Mouse (Mus musculus) layer of hippocampus, postnatal 36 days (tissue): ENCODE data around the gene Slc26a5. TPM values are rescaled to one million over a fixed set of nuclear protein-coding genes. Genes with fewer than 3 reads are reported as not detected.

ENCODE experiments used
- DNase-seq, 2 experiments: peaks; one replicate each; pipeline ENCODE4 v3.0.0; 2022
- total RNA-seq, 2 experiments: library from RNA; stranded (reverse); gene quantifications; 2 replicates each; pipeline ENCODE4 v1.2.3; 2021

The Slc26a5 gene
- total RNA-seq: not detected

DNA sequence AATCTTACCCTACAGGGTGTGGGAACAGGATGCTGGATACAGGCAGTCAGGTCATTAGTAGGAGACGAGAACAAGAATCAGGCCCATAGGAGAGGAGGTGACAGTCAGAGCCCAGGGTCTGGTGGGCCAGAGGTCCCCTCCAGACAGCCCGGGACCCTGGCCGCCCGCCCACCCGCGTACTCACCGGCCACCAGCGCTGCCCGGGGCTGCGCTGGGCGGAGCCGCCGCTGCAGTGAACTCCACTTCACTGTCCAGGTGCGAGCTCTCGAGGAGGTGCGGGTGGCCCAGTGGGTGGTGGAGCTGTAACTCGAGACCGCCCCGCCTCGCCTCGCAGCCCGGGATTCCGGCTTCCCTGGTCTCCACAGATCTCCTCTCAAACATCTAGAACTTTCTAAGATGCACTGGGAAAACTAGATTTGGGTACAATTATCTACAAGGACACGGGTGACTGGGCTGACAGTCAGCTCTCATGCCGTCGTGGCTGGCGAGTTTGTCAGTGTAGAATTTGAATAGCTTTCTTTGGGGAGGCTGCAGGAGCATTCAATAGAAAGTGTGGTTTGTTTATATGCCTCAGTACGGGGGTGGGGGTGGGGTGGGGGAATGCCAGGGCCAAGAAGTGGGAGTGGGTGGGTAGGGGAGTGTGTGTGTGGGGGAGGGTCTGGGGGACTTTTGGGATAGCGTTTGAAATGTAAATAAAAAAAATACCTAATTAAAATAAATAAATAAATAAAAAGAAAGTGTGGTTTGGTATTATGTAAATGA is at the start of gene Slc26a5:
Slc26a5 (minus strand) TSS at position 259 of the 762 bp plus-strand sequence.
- no peak for DNase-seq

DNA sequence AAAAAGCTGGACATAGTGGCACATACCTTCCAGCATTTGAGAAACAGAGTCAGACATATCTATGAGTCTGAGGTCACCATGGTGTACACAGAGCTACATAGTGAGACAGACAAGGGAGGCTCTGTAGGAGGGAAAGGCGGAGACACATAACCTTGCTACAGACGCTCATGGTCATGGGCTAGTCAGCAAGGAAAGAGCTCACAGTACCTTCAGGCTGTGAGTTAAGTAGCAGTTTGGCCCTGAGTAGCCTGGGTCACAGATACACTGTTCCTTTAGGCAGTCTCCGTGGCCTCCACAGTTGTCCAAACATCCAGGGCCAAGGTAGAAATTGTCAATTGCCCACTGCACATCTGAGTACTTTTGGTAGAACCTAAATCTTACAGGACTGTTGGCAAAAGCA is 49.4 kb upstream of the Slc26a5 start:
- no peak for DNase-seq

DNA sequence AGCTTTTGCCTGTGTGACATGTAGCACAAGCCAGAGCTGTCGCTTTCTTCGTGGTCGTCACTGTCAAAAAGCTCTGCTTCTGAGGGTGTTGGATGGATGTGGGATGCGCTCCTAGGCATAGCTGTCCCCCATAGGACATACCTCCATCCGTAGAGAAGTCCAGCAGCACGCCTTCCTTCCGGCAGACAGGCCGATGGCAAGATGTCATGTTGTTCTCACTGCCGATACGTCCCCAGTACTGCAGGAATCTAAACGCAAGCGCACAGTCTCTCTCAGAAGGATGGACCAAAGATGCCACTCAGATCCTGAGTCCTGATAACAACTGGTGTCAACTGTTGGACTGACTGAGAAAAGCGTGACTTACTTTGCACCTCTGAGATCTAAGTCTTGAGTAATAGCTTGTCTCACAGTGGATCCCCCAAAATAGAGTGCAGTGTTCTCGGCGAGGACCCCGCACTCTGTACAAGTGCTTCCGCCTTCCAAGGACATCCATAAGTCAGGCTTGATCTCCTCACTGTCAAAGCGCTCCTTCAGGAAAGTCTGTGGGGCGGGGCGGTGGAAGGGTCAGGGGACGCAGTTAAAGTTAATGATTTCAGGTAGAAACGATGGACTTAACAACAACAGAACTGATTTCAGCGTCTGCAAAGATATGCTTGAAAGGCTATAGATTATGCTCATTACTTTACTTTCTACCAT is 47.6 kb upstream of the Slc26a5 start:
- DNase-seq: no peak

DNA sequence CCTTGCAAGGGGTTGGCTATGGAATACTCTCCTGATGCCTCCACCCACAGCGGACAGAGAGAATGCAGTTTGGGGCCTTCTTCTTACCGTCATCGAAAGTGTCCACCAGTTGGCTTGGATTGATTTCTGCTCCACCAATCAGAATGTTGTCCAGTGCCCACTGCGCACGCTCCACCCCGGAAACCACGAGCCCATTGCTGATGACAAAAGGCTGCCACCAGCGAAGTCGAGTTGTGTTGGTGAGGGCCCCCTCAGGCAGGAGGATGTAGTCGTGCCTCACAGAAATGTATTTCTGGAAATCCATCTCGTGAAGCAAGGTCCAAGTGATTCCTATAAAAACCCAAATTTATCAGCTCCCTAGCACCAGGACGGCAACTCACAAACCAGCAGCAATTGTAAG is 45.3 kb upstream of the Slc26a5 start:
- DNase-seq: no peak

DNA sequence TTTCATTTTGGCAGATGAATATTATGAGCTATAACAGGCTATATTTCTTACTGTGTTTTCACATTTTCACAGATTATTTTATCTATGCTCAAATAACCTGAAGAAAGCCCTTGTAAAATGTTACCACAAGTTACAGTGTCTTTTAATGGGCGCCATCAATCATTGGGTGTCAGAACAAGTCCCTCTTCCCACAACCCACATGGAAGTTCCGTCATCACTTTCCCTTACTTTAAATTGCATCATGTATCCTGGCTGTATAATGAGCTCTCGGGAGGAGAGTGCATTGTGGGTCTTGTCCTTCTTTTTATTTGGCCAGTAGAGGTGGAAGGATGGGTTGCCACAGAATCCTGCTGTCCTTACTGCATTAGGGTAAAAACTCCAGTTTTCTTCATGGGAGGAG is 44.3 kb upstream of the Slc26a5 start:
- DNase-seq: no peak

DNA sequence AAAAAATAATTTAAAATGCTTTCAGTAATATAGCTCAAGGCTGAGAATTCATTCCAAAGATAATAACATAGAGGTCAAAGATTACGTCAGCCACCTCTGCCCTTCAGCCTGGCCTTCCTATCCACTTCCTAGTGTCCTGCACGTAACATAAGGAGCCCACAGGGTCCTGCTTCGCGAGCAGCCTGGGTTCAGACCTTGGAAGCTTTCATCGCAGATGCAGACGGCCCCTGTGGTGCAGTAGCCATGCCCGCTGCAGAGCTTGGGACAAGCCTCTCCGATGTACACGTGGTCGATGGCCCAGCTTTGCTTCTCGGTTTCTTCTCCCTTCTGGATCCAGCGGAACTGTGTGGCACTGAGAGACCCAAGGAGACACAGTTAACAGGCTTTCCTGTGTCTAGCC is 36.0 kb upstream of the Slc26a5 start:
- DNase-seq: no peak

DNA sequence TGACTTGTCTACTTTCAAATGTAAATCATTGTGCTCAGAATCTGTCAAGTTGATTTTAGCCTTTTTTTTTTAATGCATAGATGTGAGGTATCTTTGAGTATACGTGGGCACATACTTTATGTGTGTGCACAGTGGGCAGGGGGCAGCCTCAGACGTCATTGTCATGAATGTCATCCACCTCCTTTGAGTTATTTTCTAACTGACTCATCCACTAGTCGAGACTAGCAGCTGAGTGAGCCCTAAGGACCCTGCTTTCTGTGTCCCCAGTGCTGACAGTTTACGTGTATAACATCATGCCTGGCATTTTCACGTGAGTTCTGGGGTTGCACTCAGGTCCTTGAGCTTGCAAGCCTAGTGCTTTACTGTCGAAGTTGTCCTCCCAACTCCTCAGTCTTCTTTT is 35.5 kb upstream of the Slc26a5 start:
- no peak for DNase-seq

DNA sequence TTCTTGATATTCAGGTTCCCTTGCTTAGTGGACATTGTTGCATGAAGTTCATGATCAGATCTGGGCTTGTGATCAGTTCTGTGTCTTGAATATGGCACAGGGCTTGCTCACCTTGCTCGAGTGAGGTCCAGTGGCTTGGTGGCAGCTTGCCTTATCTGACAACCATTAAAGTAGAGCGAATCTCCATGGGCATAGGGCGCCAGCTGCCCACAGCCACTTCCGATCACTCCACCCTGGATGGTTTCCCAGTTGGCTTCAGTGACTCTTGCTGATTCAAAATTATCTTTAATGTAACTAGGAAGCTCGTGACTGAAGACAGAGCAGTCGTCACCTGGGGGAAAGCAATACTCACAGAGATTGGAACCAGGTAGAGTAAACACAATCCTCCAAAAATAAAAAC is 33.5 kb upstream of the Slc26a5 start:
- no peak for DNase-seq

DNA sequence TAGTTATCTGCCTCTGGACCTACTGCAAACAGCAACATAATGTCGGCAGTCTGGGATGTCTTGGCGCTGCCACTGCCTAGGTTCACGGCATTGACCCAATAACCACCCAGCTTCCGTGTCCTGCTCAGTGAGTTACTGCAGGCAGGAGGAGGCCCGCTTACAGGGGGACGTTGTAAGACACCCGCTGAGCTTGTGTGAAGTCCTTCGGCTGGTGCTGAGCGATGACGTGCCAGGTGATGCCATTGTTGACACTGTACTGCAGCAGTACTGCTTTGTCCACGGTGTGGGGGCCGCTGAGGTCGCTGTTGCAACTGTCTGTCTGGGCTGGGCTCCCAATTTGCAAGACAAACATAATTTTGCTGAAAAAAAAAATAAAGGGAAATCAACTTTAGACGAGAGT is 31.2 kb upstream of the Slc26a5 start:
- no peak for DNase-seq

DNA sequence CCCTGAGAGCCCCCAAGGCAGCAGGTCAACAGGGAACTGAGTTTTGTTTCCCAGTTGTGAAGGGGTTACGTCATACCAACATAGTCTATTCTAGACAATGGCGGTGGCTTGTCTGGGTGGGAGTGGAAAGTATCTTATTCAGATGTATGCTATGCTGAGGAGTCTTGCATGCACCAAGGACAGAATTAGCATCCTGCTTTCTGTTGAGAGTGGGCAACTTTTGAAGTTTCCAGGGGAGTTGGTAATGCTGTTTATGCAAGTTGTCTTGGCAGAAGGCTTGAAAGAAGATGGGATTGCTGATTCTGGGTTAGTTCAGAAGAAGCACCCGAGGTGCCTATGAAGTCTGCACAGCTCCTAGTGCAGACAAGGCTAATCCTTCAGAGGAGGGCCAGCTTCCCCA is 28.8 kb upstream of the Slc26a5 start:
- no peak for DNase-seq

DNA sequence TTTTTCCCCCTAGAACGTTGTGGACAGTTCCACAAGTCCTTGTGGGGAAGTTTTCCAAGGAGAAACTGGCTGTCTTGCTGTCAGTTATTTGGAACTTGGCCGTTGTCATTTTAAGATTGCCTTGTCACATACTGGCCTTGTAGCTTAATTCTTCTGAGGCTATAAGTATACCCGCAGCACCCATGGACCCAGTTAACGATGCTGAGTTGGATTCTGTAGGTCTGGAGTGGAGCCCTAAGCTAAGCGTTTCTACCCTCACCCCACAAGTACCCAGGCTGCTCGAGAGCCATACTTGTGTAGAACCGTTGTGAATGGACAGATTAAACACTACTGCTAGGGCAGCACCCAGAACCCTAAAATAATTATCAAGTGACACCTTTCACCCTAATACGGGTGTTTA is 1.3 kb upstream of the Slc26a5 start:
- no peak for DNase-seq

DNA sequence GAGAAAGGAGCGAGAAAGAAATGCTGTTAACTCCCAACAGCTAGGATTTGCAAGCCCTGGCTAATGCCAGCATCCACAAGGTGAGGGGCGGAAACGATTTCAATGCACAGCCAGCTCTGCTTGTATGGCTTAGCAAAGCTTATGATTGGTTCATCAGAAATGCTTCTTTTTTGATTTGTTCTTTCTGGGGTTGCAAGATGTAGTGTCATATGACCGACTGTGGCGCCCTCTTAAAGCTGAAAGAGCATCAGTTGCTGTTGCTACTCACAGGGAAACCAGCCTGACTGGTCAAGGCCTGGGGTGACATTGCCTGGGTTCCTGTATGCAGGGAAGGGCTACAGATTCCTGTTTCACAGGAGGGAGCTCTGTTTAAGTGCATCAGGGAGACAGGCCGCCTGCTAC is 908 bp upstream of the Slc26a5 start:
- peak; percentile 12 to 13 for DNase-seq

DNA sequence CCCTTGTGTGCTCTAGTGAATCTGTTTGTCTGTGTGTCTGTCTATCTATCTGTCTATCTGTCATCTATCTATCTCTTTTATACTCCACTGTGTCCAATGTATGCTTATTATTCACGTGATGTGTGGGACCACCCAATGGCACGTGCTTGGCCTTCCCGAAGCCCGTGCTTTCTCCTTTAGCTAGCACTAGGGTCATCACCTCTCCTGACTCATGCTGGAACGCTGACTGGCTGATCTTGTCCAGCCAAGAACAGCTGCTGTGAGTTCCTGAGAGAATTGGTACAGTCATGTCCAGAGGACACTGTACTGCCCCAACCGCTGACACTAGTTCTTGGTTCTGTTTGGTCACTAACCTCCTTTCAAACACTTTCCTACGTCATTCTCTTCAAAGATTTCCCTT is 6.8 kb downstream of the Slc26a5 start:
- DNase-seq: no peak

DNA sequence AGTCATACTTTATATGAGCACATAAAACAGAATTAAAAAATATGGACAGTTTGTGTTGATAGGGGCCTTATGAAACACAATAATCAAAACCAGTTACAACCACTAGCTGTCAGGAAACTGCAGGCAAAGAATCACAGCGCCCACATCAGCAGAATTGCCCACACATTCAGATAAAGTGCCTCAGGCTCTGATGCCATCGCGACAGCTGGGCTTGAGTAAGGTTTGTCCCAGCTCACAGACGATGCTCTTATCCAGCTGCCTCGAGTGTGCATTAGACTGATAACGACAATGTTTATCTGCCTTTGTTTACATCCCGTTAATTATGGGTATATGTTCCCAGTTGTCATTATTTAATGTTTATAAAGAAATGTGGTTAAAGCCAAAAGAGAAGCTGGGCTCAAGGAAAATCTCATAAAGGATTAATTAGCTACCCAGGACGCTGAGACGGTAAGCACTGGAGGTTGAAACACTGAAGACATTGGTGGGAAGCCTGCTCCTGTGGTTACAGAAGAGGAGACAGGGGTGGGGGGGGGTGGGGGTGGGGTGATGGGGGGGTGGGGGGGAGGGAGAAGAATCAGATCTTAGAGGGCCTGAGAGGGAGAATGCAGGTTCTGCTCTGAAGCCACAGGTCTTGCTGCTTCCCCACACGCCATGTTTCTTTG is 13.6 kb downstream of the Slc26a5 start:
- DNase-seq: peak; percentile 4 to 9

DNA sequence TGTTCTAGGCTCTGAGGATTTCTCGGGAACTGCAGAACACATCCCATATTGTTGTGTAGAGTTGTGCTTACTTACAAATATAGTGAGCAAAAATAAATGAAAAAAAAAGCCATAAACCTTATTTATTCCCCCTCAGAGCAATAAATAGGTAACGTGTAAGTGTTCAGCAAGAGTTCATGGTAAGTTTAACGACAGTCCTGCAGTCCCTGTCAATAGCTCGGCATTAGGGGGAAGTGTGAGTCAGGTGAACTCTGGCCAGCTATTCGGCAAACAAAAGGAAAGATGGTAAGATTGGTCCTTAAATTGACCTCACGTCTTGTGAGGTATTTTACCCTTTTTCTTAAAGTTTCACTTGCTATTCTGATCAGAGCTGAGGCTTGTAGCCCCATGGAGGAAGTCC is 18.0 kb downstream of the Slc26a5 start:
- no peak for DNase-seq

DNA sequence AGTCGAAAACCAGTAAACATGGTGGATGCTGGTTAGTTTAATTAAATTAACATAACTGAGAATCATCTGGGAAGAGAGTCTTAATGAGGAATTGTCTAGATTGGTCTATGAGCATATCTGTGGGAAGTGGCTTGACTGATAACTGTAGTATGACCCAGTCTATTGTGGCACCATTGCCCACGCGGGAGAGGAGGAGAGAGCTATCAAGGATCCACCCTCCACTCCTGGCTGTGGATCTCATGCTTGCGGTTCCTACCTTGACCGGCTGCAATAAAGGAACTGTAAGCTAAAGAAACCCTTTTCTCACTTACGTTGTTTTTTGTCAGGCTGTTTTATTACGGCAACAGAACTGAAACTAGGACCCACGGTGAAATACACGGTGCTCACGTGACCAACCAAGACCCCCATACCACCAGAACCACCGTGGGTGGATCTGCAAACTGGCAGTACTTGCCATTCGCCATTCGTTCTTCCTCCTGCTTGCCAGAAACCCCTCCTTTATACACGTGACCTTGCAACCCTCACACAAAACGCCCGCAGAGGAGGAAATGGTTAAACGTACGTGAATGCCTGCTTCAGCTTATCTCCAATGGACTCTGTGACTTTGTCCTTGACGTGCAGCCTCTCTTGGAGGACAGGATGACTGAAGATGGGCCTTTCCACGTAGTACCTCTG is 18.7 kb downstream of the Slc26a5 start:
- DNase-seq: no peak

DNA sequence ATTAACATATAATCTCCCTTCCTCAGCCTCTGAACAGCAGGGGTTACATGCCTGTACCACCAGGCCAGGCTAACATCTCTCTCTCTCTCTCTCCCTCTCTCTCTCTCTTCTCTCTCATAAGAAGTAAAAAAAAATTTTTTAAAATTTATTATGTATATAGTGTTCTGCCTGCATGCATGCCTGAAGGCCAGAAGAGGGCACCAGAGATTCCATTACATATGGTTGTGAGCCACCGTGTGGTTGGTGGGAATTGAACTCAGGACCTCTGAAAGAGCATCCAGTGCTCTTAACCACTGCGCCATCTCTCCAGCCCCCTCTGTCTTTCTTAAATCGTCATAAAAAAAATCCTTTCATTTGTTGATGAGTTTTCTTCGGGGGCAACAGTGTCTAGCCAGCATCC is 20.7 kb downstream of the Slc26a5 start:
- DNase-seq: no peak

DNA sequence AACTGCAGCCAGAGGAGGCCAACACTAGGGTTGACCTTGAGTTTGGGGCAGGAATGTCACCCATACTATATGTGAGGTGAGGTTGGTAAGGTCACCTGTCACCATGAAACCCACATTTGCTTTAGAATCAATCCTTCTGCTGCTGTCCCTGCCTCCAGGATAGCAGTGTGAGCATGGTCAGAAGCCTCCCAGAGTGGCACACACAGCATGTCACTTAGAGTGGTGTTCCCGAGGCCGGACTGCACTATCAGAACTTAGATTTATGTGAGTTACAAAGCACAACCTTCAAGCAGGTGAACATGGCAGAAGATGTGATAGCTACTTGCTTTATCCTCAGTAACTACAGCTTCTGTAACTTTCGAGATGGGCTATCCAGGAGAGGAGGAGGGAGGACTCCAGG is 33.6 kb downstream of the Slc26a5 start:
- no peak for DNase-seq

DNA sequence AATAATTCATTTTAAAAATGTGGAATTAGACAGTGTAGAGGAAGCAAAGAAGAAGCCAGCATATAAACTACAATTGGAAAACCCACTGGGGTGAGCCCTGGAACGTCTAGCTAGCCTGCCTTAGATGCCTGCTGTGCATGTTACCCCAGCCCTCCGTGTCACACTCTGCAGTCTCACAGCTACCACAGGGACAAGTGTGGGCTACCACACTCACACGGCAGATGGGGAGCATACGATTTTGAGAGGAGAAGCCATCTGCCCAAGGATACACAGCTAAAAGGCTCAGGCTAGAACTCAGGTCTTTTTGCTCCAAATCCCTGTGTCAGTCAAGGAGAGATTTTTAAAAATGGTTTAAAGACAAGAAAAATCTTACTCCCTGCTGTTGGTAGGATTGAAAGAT is 36.5 kb downstream of the Slc26a5 start:
- peak; percentile 52 to 60 for DNase-seq

DNA sequence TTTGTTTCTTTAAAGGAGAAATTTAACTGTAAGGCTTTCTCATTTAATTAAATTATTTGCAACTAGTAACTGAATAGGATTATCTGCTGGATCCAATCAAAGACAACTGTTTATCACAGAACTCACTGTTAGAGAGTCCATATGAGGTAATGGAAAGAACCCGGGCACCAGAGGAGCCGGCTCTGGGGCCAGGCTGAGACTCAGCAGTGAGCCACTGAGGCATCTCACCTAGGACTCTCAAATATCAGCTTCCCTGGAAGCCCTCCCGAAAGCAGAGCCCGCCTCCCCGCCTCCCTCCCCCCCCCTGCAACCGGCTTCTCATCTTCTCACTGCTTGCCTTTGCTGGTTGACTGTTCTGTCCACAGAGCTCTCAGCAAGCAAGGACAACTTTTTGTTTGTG is 37.8 kb downstream of the Slc26a5 start:
- DNase-seq: no peak

DNA sequence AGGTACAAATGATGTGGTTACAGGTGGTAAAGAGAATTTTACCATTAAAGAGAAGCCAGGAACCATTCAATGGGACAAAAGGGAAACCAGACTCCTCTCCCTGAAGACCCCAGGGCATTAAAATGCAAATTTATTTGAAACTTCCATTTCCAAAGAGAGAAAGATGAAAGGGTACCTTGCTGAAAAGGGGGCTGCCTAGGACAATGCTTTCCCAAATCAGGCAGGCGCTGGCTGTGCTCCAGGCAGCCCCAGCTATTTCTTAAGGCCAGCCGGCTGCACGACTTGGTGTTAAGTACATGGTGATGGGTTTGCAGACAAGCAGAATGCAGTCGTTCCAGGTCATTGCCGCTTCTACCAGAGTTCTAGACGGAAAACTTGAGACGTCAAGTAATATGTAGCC is 39.0 kb downstream of the Slc26a5 start:
- no peak for DNase-seq

DNA sequence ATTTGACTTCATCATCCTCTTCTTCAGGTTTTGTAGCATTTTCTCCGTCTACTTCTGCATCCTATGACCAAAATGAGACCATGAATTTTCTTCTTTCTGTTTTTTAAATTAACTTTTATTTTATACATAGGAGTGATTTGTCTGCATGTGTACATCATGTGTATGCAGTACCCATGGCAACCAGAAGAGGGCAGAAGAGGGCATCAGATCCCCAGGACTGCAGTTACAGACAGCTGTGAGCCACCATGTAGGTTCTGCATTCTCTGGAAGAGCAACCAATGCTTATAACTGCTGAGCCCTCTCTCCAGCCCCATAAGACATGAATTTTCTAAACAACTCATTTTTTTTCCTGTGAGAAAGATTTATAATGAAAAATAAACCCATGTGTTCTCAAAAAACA is 51.4 kb downstream of the Slc26a5 start:
- no peak for DNase-seq

DNA sequence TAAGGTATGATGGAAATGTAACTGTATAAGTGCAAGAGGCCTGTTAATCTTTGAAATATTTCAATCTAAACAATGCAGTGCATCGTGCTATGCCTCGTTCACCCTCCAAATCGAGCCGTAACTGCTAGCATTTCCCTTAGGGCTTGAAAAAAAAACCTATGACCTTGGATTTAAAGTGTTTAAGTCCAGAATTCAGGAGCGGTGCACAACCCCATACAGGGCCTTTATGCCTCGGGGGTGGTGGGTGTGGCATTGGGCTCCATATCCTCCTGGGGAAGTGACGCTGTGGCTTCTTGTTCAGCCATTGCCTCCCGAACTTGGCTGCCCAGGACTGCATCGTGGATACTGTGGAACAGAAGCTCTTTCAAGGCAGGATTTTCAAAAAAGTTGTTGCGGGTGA is 54.5 kb downstream of the Slc26a5 start:
- no peak for DNase-seq
